Mouse (Mus musculus): ENCODE results near the gene Macf1.

Macf1 gene

GRCm38 (mm10) chr4:123684260-123684659 lies at the start of gene Macf1:
Macf1 (minus strand) TSS chr4:123684360.
- DNase-seq = no peak

GRCm38 (mm10) chr4:123733532-123733931 lies 49.4 kb upstream of the Macf1 start:
- no peak for DNase-seq

- DNase-seq = no peak
These were observed 48.8 kb upstream of the Macf1 start for GRCm38 (mm10) chr4:123732921-123733320.

GRCm38 (mm10) chr4:123732163-123732910 lies 48.2 kb upstream of the Macf1 start:
- no peak for DNase-seq

- no peak for DNase-seq
These were observed 37.6 kb upstream of the Macf1 start for GRCm38 (mm10) chr4:123721761-123722160.

- DNase-seq = no peak
These were observed 34.2 kb upstream of the Macf1 start for GRCm38 (mm10) chr4:123718434-123718780.

DNA sequence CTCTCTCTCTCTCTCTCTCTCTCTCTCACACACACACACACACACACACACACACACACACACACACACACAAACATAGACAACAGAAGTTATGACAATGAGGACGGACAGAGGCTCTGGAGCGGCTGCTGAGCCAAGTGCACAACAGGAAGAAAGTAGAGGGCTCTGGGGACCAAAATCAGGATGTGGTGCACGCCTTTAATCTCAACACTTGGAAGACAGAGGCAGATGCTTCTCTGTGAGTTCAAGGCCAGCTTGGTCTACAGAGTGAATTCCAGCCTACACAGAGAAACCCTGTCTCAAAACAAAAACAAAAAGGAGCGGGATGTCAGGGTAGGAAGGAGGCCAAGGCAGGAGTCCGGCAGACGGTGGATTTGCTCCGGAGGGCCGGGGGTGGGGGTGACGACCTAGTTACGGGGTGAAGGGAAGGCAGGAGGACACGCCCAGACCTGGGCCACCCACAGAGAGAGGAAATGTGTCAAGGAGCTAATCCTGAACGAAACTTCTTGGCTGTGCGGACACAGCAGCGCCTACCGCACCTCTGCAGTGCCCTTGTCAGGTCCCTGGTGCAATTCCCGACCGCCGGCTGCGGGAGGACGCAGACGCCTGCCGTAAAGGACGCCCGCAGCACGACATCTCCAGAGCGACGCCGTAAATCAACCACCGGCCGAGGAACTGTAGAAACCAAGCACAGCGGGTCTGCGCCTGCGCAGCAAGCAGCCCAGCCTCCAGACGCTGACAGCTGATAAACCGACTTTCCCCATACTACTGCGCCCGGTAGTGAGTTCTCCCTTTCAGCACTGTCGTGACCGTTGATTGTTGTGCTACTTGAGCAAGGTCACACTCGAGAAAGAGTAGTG lies 33.6 kb upstream of the Macf1 start, which contains the start of gene Ndufs5:
TSS of gene Ndufs5 (minus strand) at position 629 of the 860 bp plus-strand sequence.
- DNase-seq = peak; percentile 98

DNA sequence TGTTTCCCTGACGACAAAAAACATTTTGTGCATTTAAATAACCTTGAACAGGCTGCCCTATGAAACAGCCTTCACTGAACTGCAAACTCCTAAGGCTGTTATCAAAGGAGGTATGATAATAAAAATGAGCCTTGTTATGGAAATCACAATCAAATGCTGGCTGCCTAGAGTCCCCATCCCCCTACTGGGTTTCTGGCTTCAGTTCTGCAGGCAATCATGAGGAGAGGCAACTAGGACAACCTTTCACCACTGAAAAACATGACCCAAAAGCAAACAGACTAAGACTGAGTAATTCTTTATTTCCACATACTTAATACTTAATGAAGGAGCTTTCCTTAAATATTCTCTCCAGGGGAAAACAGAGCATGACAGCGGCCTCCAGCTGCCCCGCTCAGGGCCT lies 28.3 kb upstream of the Macf1 start:
- DNase-seq = no peak

DNA sequence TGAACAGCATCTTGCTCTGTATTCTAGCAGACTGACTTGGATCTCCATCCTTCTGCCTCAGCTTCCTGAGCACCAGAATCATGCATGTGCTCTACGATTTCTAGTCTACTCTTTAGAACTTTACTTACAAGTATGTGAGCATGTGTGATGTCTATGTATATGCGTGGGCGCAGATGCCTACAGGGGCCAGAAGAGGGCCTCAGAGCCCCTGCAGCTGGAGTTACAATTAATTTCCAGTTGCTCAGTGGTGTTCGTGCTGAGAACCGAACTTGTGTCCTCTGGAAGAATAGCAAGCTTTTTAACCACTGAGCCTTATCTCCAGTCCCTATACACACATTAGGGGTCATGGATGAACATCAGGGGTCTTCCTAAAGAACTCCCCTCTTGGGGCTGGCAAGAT lies 23.2 kb upstream of the Macf1 start:
- DNase-seq = no peak

DNA sequence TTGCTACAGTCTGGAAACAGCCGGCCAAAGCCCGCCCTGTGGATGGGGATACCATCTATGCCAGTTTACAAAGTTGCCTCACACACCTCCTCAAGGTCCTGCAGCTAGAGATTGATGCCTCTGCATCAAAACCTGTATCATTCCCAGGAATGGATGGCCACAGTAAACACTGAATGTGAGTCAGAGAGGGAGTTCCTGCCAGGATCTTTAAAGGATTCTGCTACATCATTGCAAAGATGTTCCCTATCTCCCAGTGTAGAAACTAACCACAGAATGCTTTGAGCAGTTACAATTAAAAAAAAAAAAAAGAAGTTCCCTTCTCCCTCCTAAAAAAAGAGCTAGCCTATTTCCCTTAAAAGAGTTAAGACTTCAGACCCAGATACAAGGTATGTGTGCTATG lies 21.2 kb upstream of the Macf1 start:
- DNase-seq = no peak

DNA sequence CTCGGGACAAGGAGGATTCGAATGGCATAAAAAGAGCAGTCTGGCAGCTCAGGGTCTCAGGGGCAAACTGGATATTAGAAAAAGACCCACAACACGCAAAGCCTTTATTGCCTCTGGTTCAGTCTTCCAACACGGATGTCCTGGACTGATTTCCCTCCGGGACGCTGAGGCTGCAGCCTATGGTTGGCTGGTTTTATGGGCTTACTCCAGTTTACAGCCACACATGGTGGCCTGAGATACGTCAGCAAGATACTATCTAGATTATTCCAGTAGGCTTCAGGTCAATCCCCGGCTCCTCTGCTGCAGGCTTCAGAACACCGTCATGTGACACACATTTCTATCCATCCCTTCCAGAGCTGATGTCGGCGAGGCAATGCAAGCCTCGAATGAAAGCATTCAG lies 9.2 kb upstream of the Macf1 start:
- no peak for DNase-seq

DNA sequence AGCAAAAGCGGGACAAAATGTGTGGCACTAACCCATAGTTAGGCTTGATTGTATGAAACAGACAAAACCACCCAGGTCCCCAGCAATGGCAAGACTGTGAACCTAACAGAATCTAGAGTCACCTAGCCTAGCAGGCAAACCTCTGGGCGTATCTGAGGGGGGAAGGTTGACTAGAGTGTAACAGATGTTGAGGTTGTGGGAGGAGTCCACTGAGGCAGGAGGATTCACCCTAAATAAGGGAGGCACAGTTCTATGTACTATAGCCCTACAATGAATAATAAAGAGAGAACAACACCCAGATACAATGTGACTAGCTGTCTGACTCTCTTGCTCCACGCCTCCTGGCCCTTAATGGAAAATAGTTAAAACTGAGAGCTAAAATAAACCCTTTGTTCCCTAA lies 7.9 kb upstream of the Macf1 start:
- DNase-seq = no peak

- no peak for DNase-seq
These were observed 6.2 kb upstream of the Macf1 start for GRCm38 (mm10) chr4:123690311-123690710.

- peak; percentile 46 to 70 for DNase-seq
These were observed 3.0 kb upstream of the Macf1 start for GRCm38 (mm10) chr4:123687025-123687781.

DNA sequence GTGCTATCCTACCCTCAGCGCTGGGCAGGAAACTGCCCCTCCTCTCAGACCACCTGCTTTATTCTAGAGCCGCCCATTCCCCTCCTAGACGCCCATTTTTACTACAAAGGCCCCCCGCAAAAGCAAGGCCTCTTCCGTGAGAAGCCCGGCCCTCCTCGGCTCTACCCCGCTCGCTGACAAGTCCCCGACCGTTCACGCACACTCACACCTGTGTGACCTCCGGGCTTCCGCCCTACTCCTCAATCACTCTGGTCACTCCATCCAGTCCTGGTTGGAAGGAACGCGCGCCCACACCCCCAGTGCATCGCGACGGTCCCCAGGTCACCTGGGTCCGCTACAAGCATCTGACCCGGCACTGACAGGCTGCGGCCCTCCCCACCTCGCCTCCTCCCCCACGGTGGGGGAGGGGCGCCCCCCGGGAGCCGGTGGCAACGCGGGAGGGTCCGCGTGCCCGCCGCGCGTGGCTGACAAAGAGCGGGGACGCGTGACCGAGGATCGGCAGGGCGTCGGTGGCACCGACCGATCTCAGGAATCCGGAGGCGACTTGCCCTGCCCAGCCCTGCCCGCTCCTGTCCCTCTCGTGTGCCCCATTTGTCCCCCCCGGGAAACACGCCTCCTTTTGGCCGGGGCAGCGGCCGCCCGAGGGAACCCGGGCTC lies 2.3 kb upstream of the Macf1 start:
- DNase-seq = peak in 1 of 2 experiments; percentile 51

GRCm38 (mm10) chr4:123685506-123686242 lies 1.5 kb upstream of the Macf1 start:
- DNase-seq = no peak

GRCm38 (mm10) chr4:123685046-123685445 lies 886 bp upstream of the Macf1 start:
- no peak for DNase-seq

DNA sequence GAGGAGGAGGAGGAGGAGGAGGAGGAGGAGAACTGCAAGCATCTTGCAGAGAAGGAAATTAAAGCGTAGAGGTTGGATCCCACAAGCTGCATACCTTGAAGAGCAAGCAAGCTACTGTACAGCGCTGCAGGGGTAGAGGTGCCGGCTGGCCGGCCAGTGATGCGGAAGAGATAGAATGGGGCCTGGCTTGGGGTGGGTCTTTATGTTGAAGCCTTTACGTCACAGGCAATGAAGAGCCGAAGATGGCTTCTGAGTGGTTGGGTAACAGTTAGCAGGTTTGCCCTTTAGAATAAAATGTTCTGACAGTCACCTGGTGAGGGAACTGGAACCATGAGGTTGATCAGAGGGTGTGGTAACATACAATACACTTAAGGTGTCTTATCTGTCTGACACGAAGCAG lies 1.9 kb downstream of the Macf1 start:
- no peak for DNase-seq

GRCm38 (mm10) chr4:123680962-123681361 lies 3.2 kb downstream of the Macf1 start:
- DNase-seq = no peak

DNA sequence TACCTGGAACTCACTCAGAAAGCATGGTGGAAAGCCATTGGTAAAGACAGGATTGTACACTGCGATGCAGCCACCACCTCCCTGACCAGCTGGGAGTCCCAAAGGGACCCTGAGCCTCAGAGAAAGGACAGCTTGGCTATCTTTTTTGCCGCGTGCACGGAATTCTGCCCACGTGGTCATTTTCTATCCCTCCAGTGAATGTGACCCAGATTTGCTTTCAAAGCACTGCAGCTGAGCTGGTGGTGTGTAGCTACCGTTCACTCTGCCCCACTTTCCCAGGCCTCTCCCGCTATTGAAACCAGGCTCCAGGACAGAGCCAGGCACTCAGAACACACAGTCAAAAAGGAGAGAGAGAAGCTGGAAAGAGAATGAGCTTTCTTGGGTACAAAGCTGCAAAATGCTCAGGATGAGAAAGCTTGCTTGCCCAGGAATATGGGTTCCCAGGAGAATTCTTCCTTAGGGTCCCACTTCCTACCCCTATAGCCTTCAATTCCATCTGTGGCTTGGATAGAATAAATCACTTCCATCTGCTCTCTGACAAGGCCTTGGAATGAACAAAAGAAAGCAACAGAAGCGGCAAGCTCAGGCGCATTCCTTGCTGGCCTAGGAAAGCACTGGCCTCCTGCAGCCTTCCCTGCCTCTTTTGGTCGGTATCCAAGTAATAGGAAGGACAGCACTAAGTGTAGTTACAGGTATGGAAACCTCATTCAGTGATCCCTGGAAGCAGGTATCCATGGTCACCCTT lies 6.9 kb downstream of the Macf1 start:
- DNase-seq = peak in 1 of 2 experiments; percentile 31

- DNase-seq = no peak
These were observed 13.6 kb downstream of the Macf1 start for GRCm38 (mm10) chr4:123670598-123670997.
